Mouse (Mus musculus) gastrocnemius, postnatal 36 days (tissue): ENCODE measurements at regions not wholly inside any gene's neighbourhood (a gene's known extent, or its start where the extent isn't known, plus 50 kb on each side); places are given as distances from the start of the nearest gene placed in this dataset.

Source experiments
- DNase-seq, 2 experiments: peaks; one replicate each; pipeline ENCODE4 v3.0.0; 2022
- intact Hi-C: fragments of 180-260 bp; cut with DNase I; formaldehyde crosslinking; loops from one replicate; pipeline ENCODE4 v1.15.1; 2025

GRCm38 (mm10) chr8:11973436-11973835, 133.2 kb downstream of the Tex29 start:
- no peak for DNase-seq
- intact Hi-C loops, result no loop called here

GRCm38 (mm10) chr8:11977121-11977520, 136.8 kb downstream of the Tex29 start:
- intact Hi-C loops, result no loop called here
- no peak for DNase-seq

GRCm38 (mm10) chr8:11979056-11979455, 138.8 kb downstream of the Tex29 start:
- intact Hi-C loops, result no loop called here
- no peak for DNase-seq

GRCm38 (mm10) chr8:11981458-11981857, 141.2 kb downstream of the Tex29 start:
- no peak for DNase-seq
- intact Hi-C loops, result no loop called here

GRCm38 (mm10) chr8:11990024-11990423, 149.8 kb downstream of the Tex29 start:
- DNase-seq, result no peak
- intact Hi-C loops, result no loop called here

GRCm38 (mm10) chr8:11999736-12000458, 159.6 kb downstream of the Tex29 start:
- intact Hi-C loops, result loop anchor here (2.0 to 5.0 kb wide), 2 partner anchors 192 to 561 kb away; no protein-coding TSS in a partner anchor
- DNase-seq, result no peak

GRCm38 (mm10) chr8:12000459-12000789, 160.2 kb downstream of the Tex29 start:
- DNase-seq, result no peak
- intact Hi-C loops, result no loop called here

- no peak for DNase-seq
- intact Hi-C loops, result no loop called here
Measured at GRCm38 (mm10) chr8:12004241-12004640, 164.0 kb downstream of the Tex29 start.

- DNase-seq, result no peak
- intact Hi-C loops, result no loop called here
Measured at GRCm38 (mm10) chr8:12012769-12013168, 172.5 kb downstream of the Tex29 start.

- DNase-seq, result no peak
- intact Hi-C loops, result no loop called here
Measured at GRCm38 (mm10) chr8:12017750-12018149, 177.5 kb downstream of the Tex29 start.

- no peak for DNase-seq
- intact Hi-C loops, result no loop called here
Measured at GRCm38 (mm10) chr8:12019272-12019671, 179.0 kb downstream of the Tex29 start.

GRCm38 (mm10) chr8:12023669-12024390, 183.6 kb downstream of the Tex29 start:
- DNase-seq, result no peak

GRCm38 (mm10) chr8:12030363-12031116, 190.3 kb downstream of the Tex29 start:
- intact Hi-C loops, result no loop called here
- no peak for DNase-seq

More at GRCm38 (mm10) chr8:12023669-12024390, 183.6 kb downstream of the Tex29 start:
- intact Hi-C loops, result no loop called here

GRCm38 (mm10) chr8:12031796-12032195, 191.5 kb downstream of the Tex29 start:
- DNase-seq, result no peak
- intact Hi-C loops, result no loop called here

- intact Hi-C loops, result no loop called here
- DNase-seq, result no peak
Measured at GRCm38 (mm10) chr8:12032386-12032785, 192.1 kb downstream of the Tex29 start.

- no peak for DNase-seq
- intact Hi-C loops, result no loop called here
Measured at GRCm38 (mm10) chr8:12036349-12036748, 196.1 kb downstream of the Tex29 start.

- intact Hi-C loops, result no loop called here
- no peak for DNase-seq
Measured at GRCm38 (mm10) chr8:12040924-12041323, 200.7 kb downstream of the Tex29 start.

- no peak for DNase-seq
- intact Hi-C loops, result no loop called here
Measured at GRCm38 (mm10) chr8:12041662-12042061, 201.4 kb downstream of the Tex29 start.

- DNase-seq, result no peak
- intact Hi-C loops, result no loop called here
Measured at GRCm38 (mm10) chr8:12050841-12051240, 210.6 kb downstream of the Tex29 start.

GRCm38 (mm10) chr8:12051357-12051756, 211.1 kb downstream of the Tex29 start:
- no peak for DNase-seq

GRCm38 (mm10) chr8:12055931-12056330, 215.7 kb downstream of the Tex29 start:
- intact Hi-C loops, result no loop called here
- no peak for DNase-seq

More at GRCm38 (mm10) chr8:12051357-12051756, 211.1 kb downstream of the Tex29 start:
- intact Hi-C loops, result no loop called here
